In genomic region chr11:103078131-103078530, GRCm38 (mm10) we compare ENCODE assay signal across 22 mouse cellular contexts.
"Had no signal": no experiment of that assay in that cellular context is flagged by ENCODE, and none has a peak within 500 bp of the region (broad histone marks: within the 10 kb centered on the region; RNA-seq: fewer than 3 reads in every experiment).

No protein-coding gene starts in this region.

- H3K27ac ChIP-seq: heart, adult 2 months; heart, embryonic 13.5 days; heart, embryonic 15.5 days; hindbrain, embryonic 10.5 days; hindbrain, embryonic 12.5 days; hindbrain, embryonic 14.5 days; intestine, embryonic 15.5 days; layer of hippocampus, adult 2 months; left cerebral cortex, adult 2 months; limb, embryonic 10.5 days; limb, embryonic 12.5 days; liver, embryonic 13.5 days; liver, embryonic 15.5 days had no signal

- H3K4me3 ChIP-seq: heart, adult 2 months; heart, embryonic 13.5 days; heart, embryonic 15.5 days; hindbrain, embryonic 10.5 days; hindbrain, embryonic 12.5 days; intestine, embryonic 15.5 days; layer of hippocampus, adult 2 months; left cerebral cortex, adult 2 months; limb, embryonic 10.5 days; limb, embryonic 12.5 days; liver, embryonic 13.5 days; liver, embryonic 15.5 days had no signal

- DNase-seq: gastrocnemius, postnatal 25 days; heart, adult 2 months; heart, postnatal 14 days; heart, postnatal 4 days; kidney, adult 18-20 months; kidney, adult 8-10 months; kidney, postnatal 10 days; kidney, postnatal 25 days; kidney, postnatal 4 days; liver; liver, embryonic 13.5 days had no signal
